In the genomic region with DNA sequence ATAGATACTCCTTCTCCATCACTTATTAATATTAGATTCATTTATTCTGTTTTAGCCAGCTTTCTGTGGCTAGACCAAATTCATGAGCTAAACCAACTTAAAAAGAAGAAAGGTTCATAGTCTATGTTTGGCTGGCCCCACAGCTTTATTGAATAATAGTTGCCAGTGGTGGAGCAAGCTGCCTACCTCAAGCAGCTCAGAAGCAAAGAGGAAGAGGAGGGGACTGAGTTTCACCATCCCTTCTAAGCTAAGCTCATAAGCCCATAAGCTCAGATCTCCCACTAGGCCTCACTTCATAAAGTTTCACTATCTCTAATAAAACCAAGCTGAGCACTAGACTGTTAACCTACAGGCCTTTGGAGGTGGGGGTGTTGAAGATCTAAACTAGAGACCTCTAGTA, we compare ENCODE assay signal across 32 mouse cellular contexts.
"Had no signal": no experiment of that assay in that cellular context is flagged by ENCODE, and none has a peak within 500 bp of the region (broad histone marks: within the 10 kb centered on the region; RNA-seq: fewer than 3 reads in every experiment).

No protein-coding gene starts in this region.

- H3K9me3 ChIP-seq: limb, embryonic 10.5 days; limb, embryonic 12.5 days; limb, embryonic 13.5 days; limb, embryonic 15.5 days; liver, embryonic 12.5 days; liver, embryonic 13.5 days; liver, embryonic 15.5 days; lung, embryonic 15.5 days; midbrain, embryonic 10.5 days; midbrain, embryonic 12.5 days; midbrain, embryonic 13.5 days; neural tube, embryonic 12.5 days; neural tube, embryonic 13.5 days had no signal

- H3K4me1 ChIP-seq: liver, embryonic 12.5 days; liver, embryonic 13.5 days; liver, embryonic 15.5 days; midbrain, embryonic 13.5 days had no signal

- H3K27me3 ChIP-seq: limb, embryonic 12.5 days; limb, embryonic 13.5 days; limb, embryonic 15.5 days; liver, embryonic 12.5 days; liver, embryonic 13.5 days; liver, embryonic 15.5 days; lung, embryonic 15.5 days; midbrain, embryonic 12.5 days; midbrain, embryonic 13.5 days; neural tube, embryonic 12.5 days; neural tube, embryonic 13.5 days had no signal

- H3K36me3 ChIP-seq: limb, embryonic 10.5 days; limb, embryonic 12.5 days; limb, embryonic 13.5 days; limb, embryonic 15.5 days; liver, embryonic 12.5 days; liver, embryonic 13.5 days; liver, embryonic 15.5 days; lung, embryonic 15.5 days; midbrain, embryonic 10.5 days; midbrain, embryonic 12.5 days; midbrain, embryonic 13.5 days; neural tube, embryonic 12.5 days; neural tube, embryonic 13.5 days had no signal

- H3K4me2 ChIP-seq: limb, embryonic 12.5 days; limb, embryonic 13.5 days; limb, embryonic 15.5 days; liver, embryonic 11.5 days; liver, embryonic 12.5 days; liver, embryonic 13.5 days; liver, embryonic 15.5 days; lung, embryonic 14.5 days; lung, embryonic 15.5 days; midbrain, embryonic 12.5 days; midbrain, embryonic 13.5 days; neural tube, embryonic 12.5 days; neural tube, embryonic 13.5 days had no signal

- ATAC-seq: liver, embryonic 12.5 days; liver, postnatal 0 days; lung, postnatal 0 days; midbrain, embryonic 13.5 days; midbrain, embryonic 16.5 days had no signal

- H3K9ac ChIP-seq: limb, embryonic 12.5 days; limb, embryonic 13.5 days; limb, embryonic 15.5 days; liver, embryonic 12.5 days; liver, embryonic 13.5 days; liver, embryonic 14.5 days; liver, embryonic 15.5 days; liver, postnatal 0 days; lung, embryonic 14.5 days; lung, embryonic 15.5 days; midbrain, embryonic 12.5 days; midbrain, embryonic 13.5 days; neural tube, embryonic 12.5 days; neural tube, embryonic 13.5 days had no signal

- DNase-seq: left cerebral cortex, postnatal 4 days; liver; liver, embryonic 13.5 days; liver, postnatal 0 days; lung, adult 18-20 months; lung, adult 2 months; lung, embryonic 14.5 days; lung, postnatal 10 days; lung, postnatal 14 days; lung, postnatal 36 days; lung, postnatal 4 days; midbrain, embryonic 14.5 days had no signal

- H3K27ac ChIP-seq: left cerebral cortex, adult 2 months; limb, embryonic 10.5 days; limb, embryonic 13.5 days; limb, embryonic 15.5 days; liver, embryonic 12.5 days; liver, embryonic 13.5 days; liver, embryonic 14.5 days; liver, embryonic 15.5 days; lung, embryonic 15.5 days; macrophage; midbrain, embryonic 10.5 days; midbrain, embryonic 12.5 days; midbrain, embryonic 13.5 days; neural tube, embryonic 12.5 days; neural tube, embryonic 13.5 days had no signal

- H3K4me3 ChIP-seq: left cerebral cortex, adult 2 months; limb, embryonic 10.5 days; limb, embryonic 12.5 days; limb, embryonic 13.5 days; limb, embryonic 15.5 days; liver, embryonic 12.5 days; liver, embryonic 13.5 days; liver, embryonic 15.5 days; lung, embryonic 15.5 days; megakaryocyte, embryonic 14.5 days; midbrain, embryonic 10.5 days; midbrain, embryonic 12.5 days; midbrain, embryonic 13.5 days; myocyte; neural tube, embryonic 12.5 days; neural tube, embryonic 13.5 days had no signal
